Mouse (Mus musculus) forebrain, embryonic 14.5 days (tissue): ENCODE results near the gene Slc25a27. TPM values are rescaled to one million over a fixed set of nuclear protein-coding genes. Genes with fewer than 3 reads are reported as not detected.

Experiments used
- ATAC-seq: fragments of 200-750 bp; cut with Nextera tagmentation; 2 replicates; pipeline ENCODE4 v1.8.0; 2017; ENCODE audit warnings: mild to moderate bottlenecking, moderate library complexity
- DNase-seq: peaks from one replicate; pipeline ENCODE4 v3.0.0-alpha.2; 2015; ENCODE audit warnings: low spot score
- H3K27ac ChIP-seq: fragments of 300-500 bp; sonication (generic); 2 replicates; pipeline ENCODE4 v1.5.1; 2014; ENCODE audit warnings: low read depth, mild to moderate bottlenecking, control low read depth, low read length, moderate library complexity
- H3K27me3 ChIP-seq: fragments of 300-500 bp; sonication (generic); replicated peaks from 2 replicates; pipeline ENCODE4 v1.6.1; 2014; ENCODE audit warnings: low read length, control low read depth, mixed read lengths; ENCODE audit not compliant: control insufficient read depth, insufficient read depth
- H3K36me3 ChIP-seq: fragments of 300-500 bp; sonication (generic); 2 replicates; pipeline ENCODE4 v1.6.1; 2014; ENCODE audit warnings: low read length, control low read depth; ENCODE audit not compliant: control insufficient read depth, insufficient read depth
- H3K4me1 ChIP-seq: fragments of 300-500 bp; sonication (generic); 2 replicates; pipeline ENCODE4 v1.6.1; 2014; ENCODE audit warnings: antibody characterized with exemption, low read length, control low read depth; ENCODE audit not compliant: control insufficient read depth, insufficient read depth
- H3K4me2 ChIP-seq: fragments of 300-500 bp; sonication (generic); 2 replicates; pipeline ENCODE4 v1.6.1; 2014; ENCODE audit warnings: mild to moderate bottlenecking, control low read depth, low read length
- H3K4me3 ChIP-seq: fragments of 300-500 bp; sonication (generic); 2 replicates; pipeline ENCODE4 v1.5.1; 2014; ENCODE audit warnings: low read depth, low read length, control low read depth
- H3K9ac ChIP-seq: fragments of 300-500 bp; sonication (generic); 2 replicates; pipeline ENCODE4 v1.6.1; 2014; ENCODE audit warnings: mild to moderate bottlenecking, low read length, control low read depth, moderate library complexity
- H3K9me3 ChIP-seq: fragments of 300-500 bp; sonication (generic); replicated peaks from 2 replicates; pipeline ENCODE4 v1.6.1; 2016; ENCODE audit warnings: low read length, control low read depth, mixed read lengths; ENCODE audit not compliant: control insufficient read depth
- WGBS: fragments of 180-500 bp; shearing (Covaris S2); extraction: QIAGEN DNeasy Blood & Tissue Kit; methylation state at CpG from one replicate; pipeline ENCODE4 v1.1.7; 2014; 5-methylcytosine and 5-hydroxymethylcytosine counted together
- polyA plus RNA-seq: library from polyadenylated mRNA; unstranded; fragments of >200 nt; fragmentation: Nextera tagmentation; extraction: Ambion mirVana; gene quantifications from 2 replicates; pipeline ENCODE4 v1.2.1, GENCODE M21; 2014

The Slc25a27 gene
- polyA plus RNA-seq, 1 experiment from 2014 or later = 31.6 TPM

DNA sequence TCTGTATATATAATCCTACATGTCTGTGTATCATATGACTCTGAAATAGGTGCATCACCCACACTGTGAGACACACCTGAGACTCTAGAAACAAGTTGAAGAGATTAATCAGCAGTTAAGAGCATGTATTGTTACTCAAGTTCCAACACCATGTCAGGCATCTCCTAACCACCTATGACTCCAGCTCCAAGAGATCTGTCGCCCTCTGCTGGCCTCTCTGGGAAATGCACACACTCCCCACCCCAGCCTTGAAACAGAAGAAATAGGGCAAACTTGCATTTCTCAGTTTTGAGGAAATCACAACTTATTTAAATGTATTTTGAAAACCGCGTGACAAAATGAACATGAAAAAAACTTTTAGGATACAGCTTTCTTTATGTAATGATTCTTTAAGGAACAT, 60.3 kb downstream of the Slc25a27 start:
- H3K9me3 ChIP-seq = no peaks in the 10 kb centered on the region
- ATAC-seq (peak; percentile 42; the same call in 1 of the 2 replicates), DNase-seq (peak; percentile 60)
- no peak overlapping the region for H3K4me2 ChIP-seq
- H3K27me3 ChIP-seq = no peaks in the 10 kb centered on the region
- H3K4me3 ChIP-seq = no peak overlapping the region
- 12% methylated on average over 3 of the region's 3 CpGs for WGBS
- H3K4me1 ChIP-seq = no peaks in the 10 kb centered on the region
- no peaks in the 10 kb centered on the region for H3K36me3 ChIP-seq
- H3K9ac ChIP-seq = no peak overlapping the region
- H3K27ac ChIP-seq = no peak overlapping the region

DNA sequence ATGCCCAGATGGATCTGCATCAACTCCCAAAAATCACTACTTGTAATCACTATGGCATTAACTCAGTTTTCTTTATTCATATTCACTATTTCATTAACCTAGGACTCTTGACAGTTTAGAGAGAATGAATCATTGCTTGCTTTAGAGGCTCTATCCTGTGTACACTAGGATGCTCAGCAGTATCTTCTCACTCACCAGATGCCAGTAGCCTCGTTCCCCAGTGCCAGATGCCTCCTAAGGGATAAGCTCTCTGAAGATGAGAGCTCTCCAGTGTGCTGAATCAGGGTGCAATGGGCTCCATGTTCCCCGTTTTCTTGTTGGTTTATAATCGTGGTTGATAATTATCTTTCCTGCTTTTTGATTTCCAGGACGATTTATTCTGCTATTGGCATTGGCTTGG, 68.3 kb downstream of the Slc25a27 start:
- ATAC-seq (no peak), DNase-seq (no peak)
- Histone ChIP-seq H3K9me3 (no peaks in the 10 kb centered on the region), H3K4me2 (no peak overlapping the region), H3K27me3 (no peaks in the 10 kb centered on the region), H3K27ac (no peak overlapping the region), H3K36me3 (no peaks in the 10 kb centered on the region), H3K4me1 (no peaks in the 10 kb centered on the region), H3K9ac (no peak overlapping the region), H3K4me3 (no peak overlapping the region)
- WGBS = 76% methylated on average over 4 of the region's 4 CpGs

DNA sequence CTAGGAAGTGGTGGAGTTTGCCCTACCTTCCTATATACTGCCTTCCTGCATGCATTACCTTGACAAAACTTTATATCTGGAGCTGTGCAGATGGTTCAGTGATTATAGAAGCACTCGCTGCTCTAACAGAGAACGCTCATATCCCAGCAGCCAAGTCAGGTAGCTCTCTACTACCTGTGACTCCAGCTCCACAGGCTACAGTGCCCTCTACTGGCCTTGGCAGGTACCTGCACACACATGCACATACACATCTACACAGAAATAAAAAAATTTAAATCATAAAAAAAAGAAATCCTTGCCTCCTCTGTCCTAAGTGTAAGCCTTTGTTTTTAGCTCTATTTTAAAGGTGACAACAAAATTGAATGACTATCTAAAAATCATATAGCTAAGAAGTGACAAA, 69.3 kb downstream of the Slc25a27 start:
- DNase-seq (no peak), ATAC-seq (no peak)
- Histone ChIP-seq H3K4me3 (no peak overlapping the region), H3K27me3 (no peaks in the 10 kb centered on the region), H3K9ac (no peak overlapping the region), H3K27ac (no peak overlapping the region), H3K4me1 (no peaks in the 10 kb centered on the region), H3K4me2 (no peak overlapping the region), H3K36me3 (no peaks in the 10 kb centered on the region), H3K9me3 (no peaks in the 10 kb centered on the region)
- WGBS = 98% methylated on average over 2 of the region's 2 CpGs

DNA sequence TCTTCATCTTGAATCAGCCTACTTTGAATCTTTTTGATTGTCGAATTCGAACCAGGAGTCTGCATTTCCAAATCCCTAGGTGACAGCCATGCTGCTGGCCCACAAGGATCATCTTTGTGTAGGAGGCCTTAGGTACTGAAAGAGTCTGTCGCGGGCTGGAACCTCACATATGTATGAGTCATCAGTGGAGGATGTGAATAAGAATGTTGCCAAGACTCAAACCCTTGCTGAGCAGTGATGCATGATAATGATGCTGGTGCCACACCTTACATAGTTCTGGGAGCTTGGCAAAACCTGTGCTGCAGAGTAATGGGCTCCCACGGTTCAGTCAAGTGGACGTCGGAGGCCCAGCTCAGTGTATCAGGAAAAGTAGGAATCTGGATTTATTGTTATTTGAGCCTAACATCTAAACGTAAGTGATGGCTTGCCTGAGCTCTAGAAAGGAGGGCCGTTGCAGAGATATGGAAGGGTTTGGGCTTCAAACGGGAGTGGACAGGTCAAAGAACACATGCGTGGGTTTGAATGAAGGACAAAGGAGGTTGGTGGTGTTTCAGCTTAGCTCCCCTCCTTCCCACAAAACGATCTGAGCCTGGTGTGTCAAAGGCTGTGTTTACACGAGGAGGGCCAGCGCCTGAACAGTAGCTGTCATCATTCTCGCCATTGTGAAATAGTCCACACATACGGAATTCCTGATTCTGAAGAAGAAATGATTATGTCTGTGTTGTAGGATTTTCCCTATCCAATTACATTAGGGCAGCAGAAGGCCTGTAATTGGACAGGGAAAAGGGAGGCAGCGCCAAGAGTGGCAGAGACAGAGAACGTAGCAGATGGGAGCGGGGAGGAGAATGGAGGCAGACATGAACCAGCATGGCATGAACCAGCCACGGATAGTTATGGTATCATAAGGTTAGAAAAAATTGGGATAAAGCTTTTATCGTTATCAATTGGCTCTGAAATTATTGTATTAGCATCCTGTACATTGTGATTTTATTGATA, 74.4 kb downstream of the Slc25a27 start:
- no peaks in the 10 kb centered on the region for H3K4me1 ChIP-seq
- WGBS = 82% methylated on average over 21 of the region's 21 CpGs
- H3K27me3 ChIP-seq = no peaks in the 10 kb centered on the region
- H3K4me3 ChIP-seq = no peak overlapping the region
- DNase-seq (peak; percentile 21), ATAC-seq (peak; percentile 20; the same call in 1 of the 2 replicates)
- H3K36me3 ChIP-seq = no peaks in the 10 kb centered on the region
- H3K4me2 ChIP-seq = no peak overlapping the region
- no peak overlapping the region for H3K9ac ChIP-seq
- no peak overlapping the region for H3K27ac ChIP-seq
- no peaks in the 10 kb centered on the region for H3K9me3 ChIP-seq

Other genes starting within 250 kb of the Slc25a27 start
- not detected in 2 replicates for gene Mep1a, start 164.4 kb downstream of the Slc25a27 start, polyA plus RNA-seq
- gene Ankrd66, start 123.6 kb downstream of the Slc25a27 start, polyA plus RNA-seq = 0.34 and 0.45 TPM in 2 replicates
- gene Pla2g7, start 99.1 kb downstream of the Slc25a27 start, polyA plus RNA-seq = 4.0 and 7.3 TPM in 2 replicates
- gene Tdrd6, start 36.9 kb downstream of the Slc25a27 start, polyA plus RNA-seq = 0.11 and 0.16 TPM in 2 replicates
- 16.0 and 16.5 TPM in 2 replicates for gene Cyp39a1, start 211 bp upstream of the Slc25a27 start, polyA plus RNA-seq
- 20.2 and 26.3 TPM in 2 replicates for gene Rcan2, start 134.1 kb upstream of the Slc25a27 start, polyA plus RNA-seq